Mouse (Mus musculus) liver, postnatal 0 days (tissue): ENCODE measurements around the gene Pabpn1l.

Experiments used
- CTCF ChIP-seq: sonication (generic); IDR thresholded peaks from 2 replicates; pipeline ENCODE4 v1.5.1; 2016; ENCODE audit warnings: antibody characterized with exemption, low read depth
- EP300 ChIP-seq: IDR thresholded peaks from 2 replicates; pipeline ENCODE4 v1.6.1; 2016; ENCODE audit warnings: antibody characterized with exemption, low read depth, mild to moderate bottlenecking

DNA sequence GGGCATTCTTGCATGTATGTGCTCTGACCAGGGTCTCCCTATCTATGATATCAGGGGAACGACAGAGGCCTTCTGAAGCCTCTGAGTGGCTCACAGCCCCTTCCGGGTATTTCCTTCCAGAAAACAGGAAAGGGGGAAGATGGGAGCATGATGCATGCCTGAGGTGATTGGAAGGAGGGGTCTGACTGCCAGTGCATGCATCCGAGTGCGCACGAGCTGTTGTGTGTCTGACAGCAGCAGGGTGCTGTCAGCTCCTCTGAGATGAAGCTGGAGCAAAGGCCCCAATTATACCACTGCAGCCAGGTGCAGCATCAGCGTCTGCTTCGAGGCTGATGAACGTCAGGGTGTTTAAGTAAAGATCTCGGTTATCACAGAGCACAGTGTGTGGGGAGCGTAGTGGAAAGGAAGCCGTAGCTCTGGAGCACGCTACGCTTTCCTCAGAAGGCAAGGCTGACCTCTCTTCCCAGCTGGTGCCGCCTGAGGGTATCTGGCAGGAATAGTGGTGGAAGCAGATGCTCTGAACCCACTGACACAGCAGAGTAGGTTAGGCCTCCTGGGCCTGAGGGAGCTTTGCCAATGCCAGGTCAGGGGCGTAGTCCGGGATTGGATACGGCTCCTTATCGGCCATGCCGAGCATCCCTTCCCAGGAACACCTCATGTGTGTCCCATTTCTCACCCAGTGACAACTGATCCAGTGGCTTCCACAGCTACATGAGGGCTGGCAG is 28.6 kb downstream of the Pabpn1l start:
- TF ChIP-seq CTCF, result no peak
- TF ChIP-seq EP300, result no peak
